Mouse (Mus musculus): Measurements from ENCODE around the gene Msgn1.

Msgn1 gene

GRCm38 (mm10) chr12:11208872-11209271 is at the start of gene Msgn1:
TSS of gene Msgn1 (minus strand) at chr12:11208972.
- DNase-seq, result no peak

GRCm38 (mm10) chr12:11250322-11250721 is 41.5 kb upstream of the Msgn1 start:
- no peak for DNase-seq

GRCm38 (mm10) chr12:11247460-11247859 is 38.7 kb upstream of the Msgn1 start:
- no peak for DNase-seq

GRCm38 (mm10) chr12:11235996-11236395 is 27.2 kb upstream of the Msgn1 start:
- no peak for DNase-seq

GRCm38 (mm10) chr12:11230267-11230666 is 21.5 kb upstream of the Msgn1 start:
- no peak for DNase-seq

GRCm38 (mm10) chr12:11226529-11227268 is 17.9 kb upstream of the Msgn1 start:
- DNase-seq, result no peak

GRCm38 (mm10) chr12:11226123-11226522 is 17.4 kb upstream of the Msgn1 start:
- DNase-seq, result no peak

GRCm38 (mm10) chr12:11224722-11225121 is 15.9 kb upstream of the Msgn1 start:
- no peak for DNase-seq

- DNase-seq, result no peak
Observed at GRCm38 (mm10) chr12:11223090-11223489, 14.3 kb upstream of the Msgn1 start.

GRCm38 (mm10) chr12:11222566-11222965 is 13.8 kb upstream of the Msgn1 start:
- no peak for DNase-seq

GRCm38 (mm10) chr12:11221524-11222330 is 13.0 kb upstream of the Msgn1 start:
- peak; percentile 29 for DNase-seq

GRCm38 (mm10) chr12:11217726-11218250 is 9.0 kb upstream of the Msgn1 start:
- DNase-seq, result no peak

- no peak for DNase-seq
Observed at GRCm38 (mm10) chr12:11216454-11216853, 7.7 kb upstream of the Msgn1 start.

GRCm38 (mm10) chr12:11215555-11215954 is 6.8 kb upstream of the Msgn1 start:
- DNase-seq, result no peak

GRCm38 (mm10) chr12:11214776-11215175 is 6.0 kb upstream of the Msgn1 start:
- no peak for DNase-seq

GRCm38 (mm10) chr12:11212881-11213280 is 4.1 kb upstream of the Msgn1 start:
- DNase-seq, result no peak

- no peak for DNase-seq
Observed at GRCm38 (mm10) chr12:11210361-11210760, 1.6 kb upstream of the Msgn1 start.

- no peak for DNase-seq
Observed at GRCm38 (mm10) chr12:11209636-11210035, 864 bp upstream of the Msgn1 start.

GRCm38 (mm10) chr12:11206321-11206720 is 2.5 kb downstream of the Msgn1 start:
- DNase-seq, result no peak

- DNase-seq, result peak; percentile 77
Observed at GRCm38 (mm10) chr12:11203694-11204665, 4.8 kb downstream of the Msgn1 start.

- no peak for DNase-seq
Observed at GRCm38 (mm10) chr12:11202476-11202875, 6.3 kb downstream of the Msgn1 start.

GRCm38 (mm10) chr12:11200711-11201110 is 8.1 kb downstream of the Msgn1 start:
- DNase-seq, result no peak

- DNase-seq, result no peak
Observed at GRCm38 (mm10) chr12:11198551-11198950, 10.2 kb downstream of the Msgn1 start.
